ENCODE assay signal across 8 mouse cellular contexts in genomic region chr7:140881696-140882468, GRCm38 (mm10). TPM values are rescaled to one million over a fixed set of nuclear protein-coding genes. Genes with fewer than 3 reads are reported as not detected.
DNase-seq lines count a peak whose midpoint lies in the region; ATAC-seq lines count a peak whose summit lies in the region.

Psmd13 (plus strand) TSS chr7:140881968.
Sirt3 (minus strand) TSS chr7:140882309.

- H3K4me3 ChIP-seq in hindbrain, embryonic 13.5 days: peak within 1 kb of the TSS; percentile 94

- H3K9me3 ChIP-seq in hindbrain, embryonic 13.5 days: no peaks in the 10 kb centered on the region

- peak; percentile 97 for ATAC-seq in hindbrain, embryonic 13.5 days (ENCODE audit: low FRiP score)

- H3K27ac ChIP-seq in hindbrain, embryonic 13.5 days: peak within 1 kb of the TSS; percentile 92

- under 1% methylated on average over 59 of the region's 59 CpGs for WGBS in hindbrain, embryonic 13.5 days

- H3K36me3 ChIP-seq in hindbrain, embryonic 13.5 days: peaks cover 27% of the 10 kb centered on the region

- peak; percentile 95 for DNase-seq in NIH3T3 (ENCODE audit: low read depth)
- peak; percentile 98 to 99 for DNase-seq in cerebellum, postnatal 10 days
- DNase-seq in frontal cortex, postnatal 14 days (ENCODE audit: low spot score in 2 of 2): peak; percentile 89 to 91
- DNase-seq in layer of hippocampus, postnatal 25 days (ENCODE audit: extremely low spot score in 1 of 2, low spot score in 1 of 2): peak; percentile 85 to 90
- peak; percentile 95 for DNase-seq in lung, postnatal 25 days (ENCODE audit: low spot score)
- DNase-seq in retina, embryonic 14.5 days (ENCODE audit: low spot score): peak; percentile 95
- peak; percentile 96 for DNase-seq in thymus, postnatal 4 days

- peak within 1 kb of the TSS; percentile 88 for H3K9ac ChIP-seq in hindbrain, embryonic 13.5 days

- H3K4me2 ChIP-seq in hindbrain, embryonic 13.5 days: peak within 1 kb of the TSS; percentile 75

- peaks cover 19% of the 10 kb centered on the region for H3K4me1 ChIP-seq in hindbrain, embryonic 13.5 days (replicated peaks)

- H3K27me3 ChIP-seq in hindbrain, embryonic 13.5 days: no peaks in the 10 kb centered on the region

RNA-seq across cellular contexts. Expression of gene Psmd13, which starts in this region (rescaled TPM):
- polyA plus RNA-seq in hindbrain, embryonic 13.5 days (2015; fragmentation: Nextera tagmentation; extraction: Ambion mirVana): 278 and 284 TPM in 2 replicates
- 100 to 1,000 TPM; 107 to 117 TPM for total RNA-seq in layer of hippocampus, postnatal 25 days (2021)

RNA-seq across cellular contexts. Expression of gene Sirt3, which starts in this region (rescaled TPM):
- 41.6 and 45.3 TPM in 2 replicates for polyA plus RNA-seq in hindbrain, embryonic 13.5 days (2015; fragmentation: Nextera tagmentation; extraction: Ambion mirVana)
- 10 to 100 TPM; 67.0 to 77.5 TPM for total RNA-seq in layer of hippocampus, postnatal 25 days (2021)

Comparison
In these comparisons a context has a peak if more than half of its experiments do, and no peak if none do; other contexts are left out.
1. Peak in every context shown above with its lines: DNase-seq, ATAC-seq, H3K4me3 ChIP-seq and H3K27ac ChIP-seq.